Mouse (Mus musculus): ENCODE results near the gene Ppp2r5d. TPM values are rescaled to one million over a fixed set of nuclear protein-coding genes. Genes with fewer than 3 reads are reported as not detected.

Ppp2r5d gene
- polyA plus RNA-seq, 1 experiment from 2014 or later, result 57.7 TPM

GRCm38 (mm10) chr17:46713849-46714248, 8.9 kb upstream of the Ppp2r5d start:
- Histone ChIP-seq H3K9ac (no peak overlapping the region), H3K27ac (replicated peaks) (no peak overlapping the region), H3K27me3 (replicated peaks) (no peaks in the 10 kb centered on the region), H3K36me3 (peaks cover 46% of the 10 kb centered on the region), H3K4me3 (no peak overlapping the region), H3K9me3 (no peaks in the 10 kb centered on the region), H3K4me2 (no peak overlapping the region), H3K4me1 (peaks cover 15% of the 10 kb centered on the region)
- ATAC-seq (ENCODE audit: extremely low read depth, insufficient number of reproducible peaks, low FRiP score, low TSS enrichment), result no peak
- 87% methylated on average over 9 of the region's 9 CpGs for WGBS

- Histone ChIP-seq H3K27ac (replicated peaks) (no peak overlapping the region), H3K27me3 (replicated peaks) (no peaks in the 10 kb centered on the region), H3K4me1 (peaks cover 15% of the 10 kb centered on the region), H3K9me3 (no peaks in the 10 kb centered on the region), H3K4me3 (peak overlapping the region; percentile 99), H3K36me3 (peaks cover 42% of the 10 kb centered on the region), H3K4me2 (peak overlapping the region; percentile 82), H3K9ac (peak overlapping the region; percentile 98)
- no peak for ATAC-seq (ENCODE audit: extremely low read depth, insufficient number of reproducible peaks, low FRiP score, low TSS enrichment)
- 52% methylated on average over 7 of the region's 7 CpGs for WGBS
Observed at GRCm38 (mm10) chr17:46712442-46712841, 7.5 kb upstream of the Ppp2r5d start.

GRCm38 (mm10) chr17:46711612-46712271, 6.8 kb upstream of the Ppp2r5d start:
- Histone ChIP-seq H3K27ac (replicated peaks) (peak overlapping the region; percentile 69), H3K9me3 (no peaks in the 10 kb centered on the region), H3K9ac (peak overlapping the region; percentile 98), H3K4me2 (peak overlapping the region; percentile 82), H3K27me3 (replicated peaks) (no peaks in the 10 kb centered on the region), H3K36me3 (peaks cover 35% of the 10 kb centered on the region), H3K4me1 (peaks cover 15% of the 10 kb centered on the region), H3K4me3 (peak overlapping the region; percentile 99)
- WGBS, result under 1% methylated on average over 75 of the region's 76 CpGs
- ATAC-seq (ENCODE audit: extremely low read depth, insufficient number of reproducible peaks, low FRiP score, low TSS enrichment), result peak; percentile 47; the same call in 1 of the 2 replicates

DNA sequence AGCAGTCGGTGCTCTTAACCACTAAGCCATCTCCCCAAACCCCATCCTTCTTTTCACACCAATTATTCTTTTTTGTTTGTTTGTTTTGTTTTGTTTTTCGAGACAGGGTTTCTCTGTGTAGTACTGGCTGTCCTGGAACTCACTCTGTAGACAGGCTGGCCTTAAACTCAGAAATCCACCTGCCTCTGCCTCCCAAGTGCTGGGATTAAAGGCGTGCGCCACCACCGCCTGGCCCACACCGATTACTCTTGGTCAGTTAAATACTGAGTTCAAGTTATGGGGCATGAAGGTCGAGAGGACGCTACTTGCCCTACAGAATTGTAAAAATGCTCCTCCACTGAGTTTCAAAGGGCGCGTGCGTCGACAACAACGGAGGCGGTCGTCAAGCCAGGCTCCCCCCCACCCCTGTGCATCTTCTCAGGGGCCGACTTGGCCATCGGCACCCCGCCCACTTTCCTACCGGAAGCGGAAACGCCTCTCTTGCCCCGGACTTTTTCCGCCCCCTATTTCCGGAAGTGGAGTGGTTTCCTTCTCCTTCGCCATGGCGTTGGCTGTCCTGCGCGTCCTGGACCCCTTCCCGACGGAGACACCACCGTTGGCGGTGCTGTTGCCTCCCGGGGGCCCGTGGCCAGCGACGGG, 6.2 kb upstream of the Ppp2r5d start, which contains the start of gene Pex6:
Gene Pex6 (plus strand): TSS at position 505 of the 639 bp plus-strand sequence.
- WGBS, result 7% methylated on average over 36 of the region's 36 CpGs
- Histone ChIP-seq H3K36me3 (peaks cover 28% of the 10 kb centered on the region), H3K9ac (peak within 1 kb of the TSS; percentile 98), H3K27ac (replicated peaks) (peak within 1 kb of the TSS; percentile 69), H3K27me3 (replicated peaks) (no peaks in the 10 kb centered on the region), H3K4me2 (peak within 1 kb of the TSS; percentile 82), H3K9me3 (no peaks in the 10 kb centered on the region), H3K4me3 (peak within 1 kb of the TSS; percentile 99), H3K4me1 (peaks cover 18% of the 10 kb centered on the region)
- ATAC-seq (ENCODE audit: extremely low read depth, insufficient number of reproducible peaks, low FRiP score, low TSS enrichment), result peak; percentile 73

- peaks cover 33% of the 10 kb centered on the region for H3K4me1 ChIP-seq
- no peaks in the 10 kb centered on the region for H3K36me3 ChIP-seq
- no peaks in the 10 kb centered on the region for H3K27me3 ChIP-seq (replicated peaks)
- peak overlapping the region; percentile 93; the same call in 1 of the 2 replicates for H3K4me2 ChIP-seq
- WGBS, result 79% methylated on average over 14 of the region's 14 CpGs
- no peak overlapping the region for H3K27ac ChIP-seq (replicated peaks)
- no peak for ATAC-seq (ENCODE audit: extremely low read depth, insufficient number of reproducible peaks, low FRiP score, low TSS enrichment)
- no peak overlapping the region for H3K9ac ChIP-seq
- no peak overlapping the region for H3K4me3 ChIP-seq
- H3K9me3 ChIP-seq, result no peaks in the 10 kb centered on the region
Observed at GRCm38 (mm10) chr17:46706375-46707089, 1.6 kb upstream of the Ppp2r5d start.

- Histone ChIP-seq H3K27ac (replicated peaks) (peak overlapping the region; percentile 91), H3K4me1 (peaks cover 40% of the 10 kb centered on the region), H3K9ac (peak overlapping the region; percentile 95), H3K36me3 (peaks cover 9% of the 10 kb centered on the region), H3K27me3 (replicated peaks) (no peaks in the 10 kb centered on the region), H3K4me3 (peak overlapping the region; percentile 94), H3K4me2 (peak overlapping the region; percentile 93), H3K9me3 (no peaks in the 10 kb centered on the region)
- peak; percentile 66; the same call in 1 of the 2 replicates for ATAC-seq (ENCODE audit: extremely low read depth, insufficient number of reproducible peaks, low FRiP score, low TSS enrichment)
- 5% methylated on average over 32 of the region's 41 CpGs for WGBS
Observed at GRCm38 (mm10) chr17:46703971-46704886, 682 bp downstream of the Ppp2r5d start.

DNA sequence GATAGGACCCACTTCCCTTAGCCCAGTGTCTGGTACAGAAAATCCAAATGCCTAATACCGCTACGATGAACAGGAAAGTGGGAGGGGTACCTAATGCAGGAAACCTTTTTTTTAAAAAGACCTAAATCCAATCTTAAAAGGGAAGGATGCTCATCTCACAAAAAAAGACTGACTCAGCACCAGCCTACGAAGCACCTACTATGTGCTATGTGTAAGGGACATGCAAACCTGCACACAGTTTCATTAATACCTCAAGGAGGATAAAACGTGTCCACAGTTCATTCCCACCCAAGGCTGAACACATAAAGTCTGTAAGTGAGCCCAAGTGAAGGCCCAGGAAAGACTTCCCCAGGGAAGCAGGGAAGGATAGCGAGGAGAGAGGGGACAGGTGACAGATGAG, 2.4 kb downstream of the Ppp2r5d start:
- peak overlapping the region; percentile 93; the same call in 1 of the 2 replicates for H3K4me2 ChIP-seq

DNA sequence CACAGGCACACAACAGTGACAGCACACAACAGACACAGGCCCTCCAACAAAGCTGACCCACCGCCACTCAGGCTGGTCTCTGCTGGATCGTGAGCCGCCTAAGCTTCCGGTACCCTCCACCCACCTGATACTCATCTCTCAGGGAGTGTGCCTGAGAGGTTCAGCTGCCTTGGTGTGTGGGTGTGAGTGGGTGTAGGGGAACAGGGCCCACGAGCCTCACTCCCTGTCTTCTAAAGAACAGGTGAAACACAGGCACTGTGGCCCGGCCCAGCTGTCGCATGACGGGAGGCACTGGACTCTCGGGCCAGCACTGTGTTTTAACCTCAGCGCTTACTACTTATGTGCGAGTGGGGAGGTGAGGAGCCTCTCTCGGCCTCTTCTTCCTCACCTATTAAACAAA, 2.8 kb downstream of the Ppp2r5d start:
- Histone ChIP-seq H3K36me3 (peaks cover 24% of the 10 kb centered on the region), H3K4me2 (0 out of 2 replicates have a peak overlapping the region, but pooled peaks have one; percentile 11), H3K27me3 (replicated peaks) (no peaks in the 10 kb centered on the region), H3K27ac (replicated peaks) (no peak overlapping the region), H3K4me1 (peaks cover 43% of the 10 kb centered on the region), H3K9me3 (no peaks in the 10 kb centered on the region), H3K4me3 (no peak overlapping the region), H3K9ac (no peak overlapping the region; the same call in 1 of the 2 replicates)
- WGBS, result 80% methylated on average over 12 of the region's 12 CpGs
- ATAC-seq (ENCODE audit: extremely low read depth, insufficient number of reproducible peaks, low FRiP score, low TSS enrichment), result no peak

More for the DNA sequence above, 2.4 kb downstream of the Ppp2r5d start:
- Histone ChIP-seq H3K27ac (replicated peaks) (no peak overlapping the region), H3K4me3 (no peak overlapping the region), H3K9me3 (no peaks in the 10 kb centered on the region), H3K27me3 (replicated peaks) (no peaks in the 10 kb centered on the region), H3K36me3 (peaks cover 24% of the 10 kb centered on the region), H3K4me1 (peaks cover 43% of the 10 kb centered on the region), H3K9ac (peak overlapping the region; percentile 95)
- WGBS, result 89% methylated on average over 5 of the region's 5 CpGs
- ATAC-seq (ENCODE audit: extremely low read depth, insufficient number of reproducible peaks, low FRiP score, low TSS enrichment), result no peak

DNA sequence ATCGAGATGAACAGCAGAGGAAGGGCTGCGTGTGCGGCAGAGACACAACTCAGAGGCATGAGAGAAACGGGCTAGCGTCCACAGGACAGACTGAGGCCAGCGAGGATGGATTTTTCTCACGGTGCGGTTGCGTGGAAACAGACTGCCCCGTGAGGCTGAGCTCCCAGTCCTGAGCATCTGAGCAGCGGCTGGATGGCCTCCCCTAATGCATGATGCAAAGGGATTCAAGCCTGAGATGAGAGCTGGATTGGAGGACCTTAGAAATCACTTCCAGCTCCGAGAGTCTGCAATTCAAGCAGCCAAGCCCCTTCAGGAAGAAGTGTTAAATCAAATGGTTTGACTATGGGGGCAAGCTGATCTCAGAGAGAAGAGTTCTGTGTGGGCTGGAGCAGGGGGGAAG, 3.4 kb downstream of the Ppp2r5d start:
- Histone ChIP-seq H3K27me3 (replicated peaks) (no peaks in the 10 kb centered on the region), H3K4me2 (no peak overlapping the region), H3K4me3 (no peak overlapping the region), H3K4me1 (peaks cover 43% of the 10 kb centered on the region), H3K9me3 (no peaks in the 10 kb centered on the region), H3K27ac (replicated peaks) (no peak overlapping the region), H3K36me3 (peaks cover 24% of the 10 kb centered on the region), H3K9ac (0 out of 2 replicates have a peak overlapping the region, but pooled peaks have one; percentile 21)
- no peak for ATAC-seq (ENCODE audit: extremely low read depth, insufficient number of reproducible peaks, low FRiP score, low TSS enrichment)
- WGBS, result 80% methylated on average over 12 of the region's 12 CpGs

- Histone ChIP-seq H3K4me3 (no peak overlapping the region), H3K4me2 (no peak overlapping the region), H3K4me1 (peaks cover 33% of the 10 kb centered on the region), H3K36me3 (peaks cover 26% of the 10 kb centered on the region), H3K27me3 (replicated peaks) (no peaks in the 10 kb centered on the region), H3K9ac (no peak overlapping the region), H3K27ac (replicated peaks) (no peak overlapping the region), H3K9me3 (no peaks in the 10 kb centered on the region)
- WGBS, result 81% methylated on average over 3 of the region's 3 CpGs
- ATAC-seq (ENCODE audit: extremely low read depth, insufficient number of reproducible peaks, low FRiP score, low TSS enrichment), result no peak
Observed at GRCm38 (mm10) chr17:46699912-46700311, 5.0 kb downstream of the Ppp2r5d start.

All from heart, embryonic 13.5 days (tissue).